Mouse (Mus musculus): ENCODE measurements around the gene Akap13. TPM values are rescaled to one million over a fixed set of nuclear protein-coding genes. Genes with fewer than 3 reads are reported as not detected.
"Not testable (repeated sequence)": the region's sequence is repeated elsewhere in the genome, so short reads cannot be mapped to it uniquely, and the experiment has no call there.

Akap13 gene
- polyA plus RNA-seq, 1 experiment from 2014 or later: 17.4 TPM

DNA sequence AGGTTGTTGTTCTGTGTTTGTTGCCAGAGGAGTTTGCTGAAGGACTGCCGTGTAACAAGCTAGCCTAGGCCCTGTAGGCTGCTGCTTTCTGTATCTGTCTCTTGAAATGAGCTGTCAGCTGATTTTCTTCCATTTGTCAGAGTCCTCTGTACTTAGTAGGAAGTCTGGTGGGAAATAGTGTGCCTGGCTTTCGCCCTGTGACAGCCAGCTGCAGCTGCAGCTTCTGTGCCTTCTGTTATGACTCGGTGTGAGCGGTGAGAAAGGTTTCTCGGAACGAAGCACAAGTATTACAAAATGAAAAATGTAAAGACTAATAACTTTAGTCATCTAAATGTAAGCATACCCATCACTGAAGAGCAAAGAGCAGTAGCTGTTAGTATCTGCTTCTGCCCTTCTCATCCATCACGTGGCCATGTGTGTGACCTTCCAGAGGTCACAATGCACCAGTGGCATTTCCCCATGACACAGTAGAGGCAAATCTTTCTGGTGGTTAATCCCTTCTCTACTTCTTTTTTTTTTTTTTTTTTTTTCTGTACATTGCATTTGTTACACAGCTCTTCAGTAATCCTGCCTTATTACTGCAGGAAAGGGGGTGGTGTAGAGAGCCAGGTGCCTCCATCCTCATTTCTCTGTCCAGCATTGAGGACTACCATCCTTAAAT, 289.8 kb downstream of the Akap13 start:
- H3K27ac ChIP-seq (ENCODE audit: low read depth, low read length): no peak overlapping the region
- no peak overlapping the region for H3K9ac ChIP-seq (ENCODE audit: low read depth, low read length)
- H3K4me1 ChIP-seq (replicated peaks; ENCODE audit: control insufficient read depth, insufficient read depth, low read length): no peaks in the 10 kb centered on the region
- ATAC-seq: no peak
- H3K4me2 ChIP-seq (replicated peaks; ENCODE audit: low read depth): no peak overlapping the region
- WGBS: 61% methylated on average over 7 of the region's 7 CpGs
- no peak overlapping the region for H3K4me3 ChIP-seq (ENCODE audit: low read depth, low read length)
- no peak for TF ChIP-seq CTCF (IDR thresholded peaks at IDR 0.05; ENCODE audit: low read depth)
- no peaks in the 10 kb centered on the region for H3K27me3 ChIP-seq (replicated peaks; ENCODE audit: control insufficient read depth, insufficient read depth, low read length)
- H3K36me3 ChIP-seq (ENCODE audit: control insufficient read depth, insufficient read depth): peaks cover 73% of the 10 kb centered on the region
- no peaks in the 10 kb centered on the region for H3K9me3 ChIP-seq (ENCODE audit: control insufficient read depth)

DNA sequence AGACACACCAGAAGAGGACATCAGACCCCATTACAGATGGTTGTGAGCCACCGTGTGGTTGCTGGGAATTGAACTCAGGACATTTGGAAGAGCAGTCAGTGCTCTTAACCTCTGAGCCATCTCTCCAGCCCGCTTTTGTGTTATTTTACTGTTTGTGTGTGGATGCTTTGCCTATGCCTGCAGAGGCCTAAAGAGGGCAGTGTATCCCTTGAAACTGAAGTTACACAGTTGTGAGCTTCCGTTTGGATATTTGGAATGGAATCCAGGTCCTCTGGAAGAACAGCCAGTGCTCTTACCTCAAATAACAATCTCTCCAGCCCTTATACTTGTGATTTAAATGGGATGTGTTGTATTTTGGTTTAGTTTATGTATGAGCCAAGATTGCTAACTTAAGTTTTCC, 290.6 kb downstream of the Akap13 start:
- H3K27ac ChIP-seq (ENCODE audit: low read depth, low read length); H3K9ac ChIP-seq (ENCODE audit: low read depth, low read length); H3K9me3 ChIP-seq (ENCODE audit: control insufficient read depth); H3K27me3 ChIP-seq (replicated peaks; ENCODE audit: control insufficient read depth, insufficient read depth, low read length); ATAC-seq; H3K4me1 ChIP-seq (replicated peaks; ENCODE audit: control insufficient read depth, insufficient read depth, low read length); H3K4me2 ChIP-seq (replicated peaks; ENCODE audit: low read depth); H3K4me3 ChIP-seq (ENCODE audit: low read depth, low read length): not testable (repeated sequence)
- peak; percentile 71 for TF ChIP-seq CTCF (IDR thresholded peaks at IDR 0.05; ENCODE audit: low read depth)
- peaks cover 75% of the 10 kb centered on the region for H3K36me3 ChIP-seq (ENCODE audit: control insufficient read depth, insufficient read depth)
- WGBS: 65% methylated on average over 3 of the region's 3 CpGs

DNA sequence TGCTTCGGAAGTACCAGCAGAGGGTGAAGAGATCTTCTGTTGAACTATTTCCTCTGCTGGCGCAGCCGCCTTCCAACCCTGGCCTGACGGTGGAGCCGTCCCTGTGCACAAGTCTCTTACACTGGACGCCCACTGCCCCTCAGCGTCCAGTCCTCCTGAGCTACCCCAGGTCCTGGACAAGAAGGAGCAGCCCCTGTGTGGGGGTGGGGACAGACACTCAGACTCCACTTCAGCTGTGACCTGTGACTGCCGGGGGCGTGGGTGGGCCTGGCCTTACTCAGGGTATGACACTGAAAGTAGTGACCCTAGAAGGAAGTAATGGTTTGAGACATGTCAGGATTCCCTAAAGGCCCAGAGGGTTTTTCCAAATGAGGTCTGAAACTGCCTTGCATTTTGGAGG, 295.2 kb downstream of the Akap13 start:
- 86% methylated on average over 9 of the region's 9 CpGs for WGBS

DNA sequence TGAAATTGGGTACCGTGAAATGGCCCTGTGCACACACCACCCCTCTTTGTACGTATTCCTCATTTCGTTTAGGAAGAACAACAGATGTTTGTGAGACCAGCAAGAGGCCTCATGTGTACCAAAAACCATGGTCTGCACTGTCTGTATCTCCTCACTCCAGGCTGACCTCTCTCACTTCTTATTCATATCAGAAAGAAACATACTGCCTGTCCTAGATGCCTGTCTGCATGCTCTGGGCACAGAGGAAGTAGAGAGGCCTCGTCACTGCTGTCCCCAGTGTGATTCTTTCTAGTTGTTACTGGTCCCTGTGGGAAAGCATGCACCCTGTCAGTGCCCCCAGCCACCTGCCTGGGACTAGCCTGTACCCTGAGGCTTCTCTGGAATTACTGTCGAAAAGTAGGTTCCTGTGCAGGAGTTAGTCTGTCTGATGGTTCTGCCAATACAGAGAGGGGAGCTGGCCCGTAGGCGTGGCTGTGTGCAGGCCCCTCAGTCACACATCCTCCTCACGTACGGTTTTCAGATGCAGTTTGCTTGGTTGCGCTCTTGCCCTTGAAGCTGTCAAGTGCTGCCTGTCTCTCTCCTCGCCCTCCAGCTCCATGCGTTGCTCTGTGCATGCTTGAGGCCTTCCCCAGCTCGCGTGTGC, 295.9 kb downstream of the Akap13 start:
- Histone ChIP-seq H3K9me3 (ENCODE audit: control insufficient read depth) (no peaks in the 10 kb centered on the region), H3K27ac (ENCODE audit: low read depth, low read length) (no peak overlapping the region), H3K27me3 (replicated peaks; ENCODE audit: control insufficient read depth, insufficient read depth, low read length) (no peaks in the 10 kb centered on the region), H3K4me3 (ENCODE audit: low read depth, low read length) (no peak overlapping the region), H3K4me1 (replicated peaks; ENCODE audit: control insufficient read depth, insufficient read depth, low read length) (no peaks in the 10 kb centered on the region), H3K36me3 (ENCODE audit: control insufficient read depth, insufficient read depth) (peaks cover 91% of the 10 kb centered on the region), H3K9ac (ENCODE audit: low read depth, low read length) (no peak overlapping the region), H3K4me2 (replicated peaks; ENCODE audit: low read depth) (no peak overlapping the region)
- WGBS: 85% methylated on average over 14 of the region's 14 CpGs
- no peak for TF ChIP-seq CTCF (IDR thresholded peaks at IDR 0.05; ENCODE audit: low read depth)
- no peak for ATAC-seq

More for the DNA sequence above, 295.2 kb downstream of the Akap13 start:
- no peak for TF ChIP-seq CTCF (IDR thresholded peaks at IDR 0.05; ENCODE audit: low read depth)
- H3K4me2 ChIP-seq (replicated peaks; ENCODE audit: low read depth): no peak overlapping the region
- H3K27me3 ChIP-seq (replicated peaks; ENCODE audit: control insufficient read depth, insufficient read depth, low read length): no peaks in the 10 kb centered on the region
- H3K4me3 ChIP-seq (ENCODE audit: low read depth, low read length): no peak overlapping the region
- H3K36me3 ChIP-seq (ENCODE audit: control insufficient read depth, insufficient read depth): peaks cover 85% of the 10 kb centered on the region
- H3K9ac ChIP-seq (ENCODE audit: low read depth, low read length): no peak overlapping the region
- H3K4me1 ChIP-seq (replicated peaks; ENCODE audit: control insufficient read depth, insufficient read depth, low read length): no peaks in the 10 kb centered on the region
- no peaks in the 10 kb centered on the region for H3K9me3 ChIP-seq (ENCODE audit: control insufficient read depth)
- H3K27ac ChIP-seq (ENCODE audit: low read depth, low read length): no peak overlapping the region
- no peak for ATAC-seq

DNA sequence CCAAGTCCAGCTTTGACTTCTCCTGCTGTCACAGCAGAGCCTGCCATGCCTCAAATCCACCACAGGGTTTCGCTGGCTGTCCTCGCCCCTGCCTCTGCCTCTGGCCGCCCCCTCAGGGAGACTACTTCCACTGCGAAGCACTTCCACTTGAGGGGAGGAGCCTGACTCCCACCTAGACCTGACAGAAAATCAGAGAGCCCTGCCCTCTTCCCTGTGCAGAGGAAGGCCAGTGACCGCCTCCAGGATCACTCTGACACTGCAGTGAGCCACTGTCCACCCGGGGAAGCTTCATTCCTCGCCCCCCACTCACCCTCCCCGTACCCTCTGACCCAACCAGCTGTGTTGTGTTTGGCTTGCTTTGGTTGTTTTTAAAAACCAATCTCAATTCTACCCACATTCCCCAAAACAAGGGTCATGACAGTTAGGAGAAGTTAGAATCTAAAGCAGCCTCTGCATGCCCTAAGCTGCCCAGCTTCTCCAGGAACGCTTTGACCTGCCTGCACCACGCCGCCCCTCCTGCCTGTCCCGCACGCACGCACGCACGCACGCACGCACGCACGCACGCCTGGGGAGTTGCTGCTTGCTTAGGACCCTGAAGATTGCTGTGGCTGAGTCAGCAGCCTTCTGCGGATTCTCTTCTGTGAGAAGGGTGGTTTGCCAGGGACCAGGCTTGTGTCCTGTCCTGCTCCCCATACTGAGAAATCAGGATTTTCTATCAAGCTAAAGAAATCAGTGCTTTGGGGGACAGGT, 297.3 kb downstream of the Akap13 start:
- Histone ChIP-seq H3K27me3 (replicated peaks; ENCODE audit: control insufficient read depth, insufficient read depth, low read length) (no peaks in the 10 kb centered on the region), H3K9me3 (ENCODE audit: control insufficient read depth) (no peaks in the 10 kb centered on the region), H3K4me3 (ENCODE audit: low read depth, low read length) (no peak overlapping the region), H3K36me3 (ENCODE audit: control insufficient read depth, insufficient read depth) (peaks cover 79% of the 10 kb centered on the region), H3K4me2 (replicated peaks; ENCODE audit: low read depth) (no peak overlapping the region), H3K4me1 (replicated peaks; ENCODE audit: control insufficient read depth, insufficient read depth, low read length) (no peaks in the 10 kb centered on the region), H3K27ac (ENCODE audit: low read depth, low read length) (no peak overlapping the region; the same call in 1 of the 2 replicates), H3K9ac (ENCODE audit: low read depth, low read length) (no peak overlapping the region)
- WGBS: 71% methylated on average over 22 of the region's 22 CpGs
- ATAC-seq: no peak
- TF ChIP-seq CTCF (IDR thresholded peaks at IDR 0.05; ENCODE audit: low read depth): peak; percentile 54

DNA sequence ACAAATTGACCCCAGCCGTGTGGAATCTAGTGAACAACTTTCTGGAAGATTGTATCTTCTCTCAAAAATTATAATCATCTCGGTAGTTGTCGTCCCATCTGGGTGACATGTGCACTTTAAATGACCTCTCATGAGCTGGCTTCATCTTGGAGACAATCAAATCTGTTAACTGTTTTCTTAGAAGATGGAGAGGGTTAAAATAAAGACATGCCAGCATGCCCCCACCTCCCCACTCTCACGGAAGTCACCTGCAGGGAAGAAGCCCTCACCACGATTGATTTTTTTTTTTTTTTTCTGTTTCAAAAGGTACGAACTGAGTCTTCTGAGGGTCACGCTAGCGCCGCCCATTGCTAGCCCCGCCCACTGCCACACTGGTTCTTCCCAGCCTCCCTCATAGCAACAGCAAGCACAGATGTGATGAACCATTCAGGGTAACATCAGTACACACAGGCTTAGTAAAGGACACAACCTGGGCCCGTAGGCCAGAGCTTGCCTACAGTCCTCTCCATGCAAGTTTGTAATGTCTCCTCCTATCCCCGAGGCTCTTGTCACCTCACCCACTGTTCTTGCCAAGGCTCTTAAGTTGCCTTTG, 298.0 kb downstream of the Akap13 start:
- Histone ChIP-seq H3K4me3 (ENCODE audit: low read depth, low read length) (no peak overlapping the region), H3K36me3 (ENCODE audit: control insufficient read depth, insufficient read depth) (peaks cover 72% of the 10 kb centered on the region), H3K27ac (ENCODE audit: low read depth, low read length) (no peak overlapping the region), H3K9ac (ENCODE audit: low read depth, low read length) (no peak overlapping the region), H3K4me2 (replicated peaks; ENCODE audit: low read depth) (no peak overlapping the region), H3K4me1 (replicated peaks; ENCODE audit: control insufficient read depth, insufficient read depth, low read length) (no peaks in the 10 kb centered on the region), H3K27me3 (replicated peaks; ENCODE audit: control insufficient read depth, insufficient read depth, low read length) (no peaks in the 10 kb centered on the region), H3K9me3 (ENCODE audit: control insufficient read depth) (no peaks in the 10 kb centered on the region)
- WGBS: 45% methylated on average over 12 of the region's 12 CpGs
- ATAC-seq: no peak
- TF ChIP-seq CTCF (IDR thresholded peaks at IDR 0.05; ENCODE audit: low read depth): no peak

All from intestine, postnatal 0 days (tissue).